Mouse (Mus musculus): ENCODE data around the gene Gm9887. TPM values are rescaled to one million over a fixed set of nuclear protein-coding genes. Genes with fewer than 3 reads are reported as not detected.
A peak's percentile ranks its signal among the peaks of the same experiment; 100 is the strongest.

The Gm9887 gene
- total and polyA plus RNA-seq, 3 experiments = 1.7 to 4.9 TPM; not detected in 1

- no peak overlapping the region for H3K27ac ChIP-seq (ENCODE audit: control insufficient read depth, low read depth, low read length)
- peaks cover 1% of the 10 kb centered on the region; the same call in 1 of the 2 replicates for H3K79me2 ChIP-seq (ENCODE audit: control insufficient read depth, insufficient read depth, low read length, poor library complexity)
- H3K27me3 ChIP-seq (ENCODE audit: control insufficient read depth in 1 of 2, insufficient read depth in 2 of 2, low read length in 2 of 2) = no peaks in the 10 kb centered on the region
- peaks cover 3 to 4% of the 10 kb centered on the region in 2 experiments; a peak in 3 of 4 replicates for H3K4me1 ChIP-seq (ENCODE audit: control insufficient read depth in 1 of 2, insufficient read depth in 2 of 2, low read length in 2 of 2)
- peaks cover 0 to 13% of the 10 kb centered on the region in 2 experiments; a peak in 2 of 4 replicates for H3K36me3 ChIP-seq (ENCODE audit: control insufficient read depth in 1 of 2, insufficient read depth in 2 of 2, low read length in 2 of 2)
- no peaks in the 10 kb centered on the region for H3K9me3 ChIP-seq (replicated peaks; ENCODE audit: insufficient read depth, low read length)
- no peak overlapping the region for H3K9ac ChIP-seq (ENCODE audit: control insufficient read depth, low read depth, low read length, poor library complexity, severe bottlenecking)
- TF ChIP-seq ETS1 (IDR thresholded peaks at IDR 0.05; ENCODE audit: low read depth, low read length) = no peak
- no peak for TF ChIP-seq RCOR1 (IDR thresholded peaks at IDR 0.05; ENCODE audit: low read depth, low read length)
- no peak for TF ChIP-seq EP300 (IDR thresholded peaks at IDR 0.05; ENCODE audit: low read depth in 1 of 2, low read length in 2 of 2)
- no peak for TF ChIP-seq ZMIZ1 (IDR thresholded peaks at IDR 0.05; ENCODE audit: low read depth, low read length)
- TF ChIP-seq POLR2A (IDR thresholded peaks at IDR 0.05; ENCODE audit: control insufficient read depth in 1 of 2, insufficient read depth in 1 of 2, low read depth in 1 of 2, low read length in 2 of 2, poor library complexity in 1 of 2) = no peak
- no peak for TF ChIP-seq USF1 (IDR thresholded peaks at IDR 0.05; ENCODE audit: low read depth, low read length)
- no peak for TF ChIP-seq MYB (IDR thresholded peaks at IDR 0.05; ENCODE audit: low read depth, low read length)
- no peak for TF ChIP-seq E2F4 (IDR thresholded peaks at IDR 0.05; ENCODE audit: borderline replicate concordance, low read depth, low read length)
- TF ChIP-seq MAZ (IDR thresholded peaks at IDR 0.05; ENCODE audit: low read depth, low read length) = no peak
- no peak for TF ChIP-seq ZC3H11A (IDR thresholded peaks at IDR 0.05; ENCODE audit: low read depth, low read length)
- TF ChIP-seq CHD1 (IDR thresholded peaks at IDR 0.05; ENCODE audit: low read depth, low read length) = no peak
- no peak for TF ChIP-seq KAT2A (conservative IDR thresholded peaks at IDR 0.05; ENCODE audit: low read depth, low read length)
- no peak for DNase-seq (ENCODE audit: low read depth, low spot score)
- no peak overlapping the region for H3K4me3 ChIP-seq (ENCODE audit: control insufficient read depth in 1 of 2, insufficient read depth in 1 of 2, low read depth in 2 of 2, low read length in 2 of 2)
These were observed 6.5 kb downstream of the Gm9887 start for GRCm38 (mm10) chr12:69365757-69366156.

- H3K9me3 ChIP-seq (replicated peaks; ENCODE audit: insufficient read depth, low read length) = no peaks in the 10 kb centered on the region
- peak overlapping the region; percentile 93 for H3K9ac ChIP-seq (ENCODE audit: control insufficient read depth, low read depth, low read length, poor library complexity, severe bottlenecking)
- peaks cover 0 to 5% of the 10 kb centered on the region in 2 experiments; a peak in 1 of 4 replicates for H3K4me1 ChIP-seq (ENCODE audit: control insufficient read depth in 1 of 2, insufficient read depth in 2 of 2, low read length in 2 of 2)
- peak overlapping the region; percentile 84 to 86 for H3K4me3 ChIP-seq (ENCODE audit: control insufficient read depth in 1 of 2, insufficient read depth in 1 of 2, low read depth in 2 of 2, low read length in 2 of 2)
- peaks cover 1% of the 10 kb centered on the region; the same call in 1 of the 2 replicates for H3K79me2 ChIP-seq (ENCODE audit: control insufficient read depth, insufficient read depth, low read length, poor library complexity)
- peak; percentile 90 for DNase-seq (ENCODE audit: low read depth, low spot score)
- peaks cover 0 to 12% of the 10 kb centered on the region in 2 experiments; a peak in 2 of 4 replicates for H3K36me3 ChIP-seq (ENCODE audit: control insufficient read depth in 1 of 2, insufficient read depth in 2 of 2, low read length in 2 of 2)
- H3K27ac ChIP-seq (ENCODE audit: control insufficient read depth, low read depth, low read length) = peak overlapping the region; percentile 85
- no peaks in the 10 kb centered on the region for H3K27me3 ChIP-seq (ENCODE audit: control insufficient read depth in 1 of 2, insufficient read depth in 2 of 2, low read length in 2 of 2)
- TF ChIP-seq CTCF (IDR thresholded peaks at IDR 0.05 in 2 of 3, conservative IDR thresholded peaks at IDR 0.05 in 1 of 3; ENCODE audit: control insufficient read depth in 1 of 3, insufficient read depth in 1 of 3, low read depth in 2 of 3, low read length in 3 of 3, poor library complexity in 1 of 3, severe bottlenecking in 1 of 3) (no peak; a peak in 1 of 6 replicates), GABPA (IDR thresholded peaks at IDR 0.05; ENCODE audit: low read depth, low read length) (no peak), TCF12 (IDR thresholded peaks at IDR 0.05; ENCODE audit: low read depth, low read length) (peak; percentile 38; the same call in 1 of the 2 replicates), JUND (IDR thresholded peaks at IDR 0.05; ENCODE audit: low read depth, low read length) (no peak), UBTF (IDR thresholded peaks at IDR 0.05; ENCODE audit: borderline replicate concordance, insufficient read depth, low read depth, low read length) (no peak), BHLHE40 (IDR thresholded peaks at IDR 0.05; ENCODE audit: borderline replicate concordance, low read depth, low read length) (no peak), MYC (IDR thresholded peaks at IDR 0.05; ENCODE audit: low read depth, low read length) (peak; percentile 66; the same call in 1 of the 2 replicates), HCFC1 (IDR thresholded peaks at IDR 0.05; ENCODE audit: low read depth, low read length) (peak; percentile 60; the same call in 1 of the 2 replicates), USF1 (IDR thresholded peaks at IDR 0.05; ENCODE audit: low read depth, low read length) (no peak), GATA1 (IDR thresholded peaks at IDR 0.05; ENCODE audit: low read depth, low read length) (no peak), MEF2A (IDR thresholded peaks at IDR 0.05; ENCODE audit: extremely low read depth, insufficient replicate concordance, low read depth, low read length, poor library complexity, severe bottlenecking) (no peak), KAT2A (conservative IDR thresholded peaks at IDR 0.05; ENCODE audit: low read depth, low read length) (no peak), SIN3A (IDR thresholded peaks at IDR 0.05; ENCODE audit: low read length) (peak; percentile 83), POLR2AphosphoS2 (IDR thresholded peaks at IDR 0.05; ENCODE audit: low read length) (peak; percentile 95), NRF1 (IDR thresholded peaks at IDR 0.05; ENCODE audit: insufficient read depth, low read depth, low read length, poor library complexity, severe bottlenecking) (no peak), RAD21 (IDR thresholded peaks at IDR 0.05; ENCODE audit: low read depth, low read length) (no peak), TBP (IDR thresholded peaks at IDR 0.05; ENCODE audit: low read depth, low read length) (peak; percentile 92), ZC3H11A (IDR thresholded peaks at IDR 0.05; ENCODE audit: low read depth, low read length) (no peak), MAFK (IDR thresholded peaks at IDR 0.05; ENCODE audit: borderline replicate concordance, low read depth, low read length) (no peak), ZNF384 (IDR thresholded peaks at IDR 0.05; ENCODE audit: low read depth, low read length) (no peak)
These were observed 8.1 kb downstream of the Gm9887 start for GRCm38 (mm10) chr12:69363899-69364762.

All from MEL (cell line).